Mouse (Mus musculus): ENCODE results near the gene Wdr62.

- TF ChIP-seq POLR2A (IDR thresholded peaks at IDR 0.05; ENCODE audit: extremely low read depth, insufficient read depth, low read length): no peak
- no peak for TF ChIP-seq CTCF (IDR thresholded peaks at IDR 0.05; ENCODE audit: low read depth, low read length)
Measured at GRCm38 (mm10) chr7:30278911-30279310, 1.3 kb downstream of the Wdr62 start.

Data from liver, adult 2 months (tissue).